Mouse (Mus musculus) kidney, adult 2 months (tissue): ENCODE data around the gene Aox3. TPM values are rescaled to one million over a fixed set of nuclear protein-coding genes. Genes with fewer than 3 reads are reported as not detected.
A peak's percentile ranks its signal among the peaks of the same experiment; 100 is the strongest.

Experiments
- DNase-seq: peaks from one replicate; pipeline ENCODE4 v3.0.0; 2021
- H3K27ac ChIP-seq: fragments of 200-500 bp; 2 replicates; pipeline ENCODE4 v1.5.1; 2012; ENCODE audit warnings: low read depth, low read length, control low read depth, inconsistent platforms; ENCODE audit not compliant: insufficient read depth
- H3K27me3 ChIP-seq: fragments of 200-500 bp; replicated peaks from 2 replicates; pipeline ENCODE4 v1.6.1; 2012; ENCODE audit warnings: mild to moderate bottlenecking, moderate library complexity, low read length, inconsistent platforms; ENCODE audit not compliant: control insufficient read depth, insufficient read depth
- H3K36me3 ChIP-seq: fragments of 200-500 bp; 2 replicates; pipeline ENCODE4 v1.6.1; 2012; ENCODE audit warnings: mild to moderate bottlenecking, moderate library complexity, low read length, inconsistent platforms; ENCODE audit not compliant: control insufficient read depth, insufficient read depth
- H3K4me1 ChIP-seq: fragments of 200-500 bp; 2 replicates; pipeline ENCODE4 v1.6.1; 2011; ENCODE audit warnings: low read length; ENCODE audit not compliant: control insufficient read depth, insufficient read depth
- H3K4me3 ChIP-seq: fragments of 200-500 bp; 2 replicates; pipeline ENCODE4 v1.5.1; 2011; ENCODE audit warnings: mild to moderate bottlenecking, low read depth, low read length, control low read depth; ENCODE audit not compliant: insufficient read depth
- CTCF ChIP-seq: fragments of 200-500 bp; conservative IDR thresholded peaks from 2 replicates; pipeline ENCODE4 v1.5.1; 2011; ENCODE audit warnings: low read depth, mild to moderate bottlenecking, control low read depth, low read length, moderate library complexity, mixed read lengths; ENCODE audit not compliant: insufficient read depth, insufficient read length
- POLR2A ChIP-seq: fragments of 200-500 bp; IDR thresholded peaks from one replicate; pipeline ENCODE4 v1.6.1; 2011; ENCODE audit warnings: low read depth, low read length, control low read depth
- WGBS: fragments of 180-500 bp; shearing (Covaris S2); methylation state at CpG from one replicate; pipeline ENCODE4 v1.1.7; 2018; 5-methylcytosine and 5-hydroxymethylcytosine counted together
- polyA plus RNA-seq: library from polyadenylated mRNA; depleted of rRNA; stranded (reverse); fragments of >200 nt; gene quantifications from 2 replicates; pipeline ENCODE4 v1.2.3, GENCODE M21; 2012

Aox3 gene
- polyA plus RNA-seq, 1 experiment, result 1.1 TPM

DNA sequence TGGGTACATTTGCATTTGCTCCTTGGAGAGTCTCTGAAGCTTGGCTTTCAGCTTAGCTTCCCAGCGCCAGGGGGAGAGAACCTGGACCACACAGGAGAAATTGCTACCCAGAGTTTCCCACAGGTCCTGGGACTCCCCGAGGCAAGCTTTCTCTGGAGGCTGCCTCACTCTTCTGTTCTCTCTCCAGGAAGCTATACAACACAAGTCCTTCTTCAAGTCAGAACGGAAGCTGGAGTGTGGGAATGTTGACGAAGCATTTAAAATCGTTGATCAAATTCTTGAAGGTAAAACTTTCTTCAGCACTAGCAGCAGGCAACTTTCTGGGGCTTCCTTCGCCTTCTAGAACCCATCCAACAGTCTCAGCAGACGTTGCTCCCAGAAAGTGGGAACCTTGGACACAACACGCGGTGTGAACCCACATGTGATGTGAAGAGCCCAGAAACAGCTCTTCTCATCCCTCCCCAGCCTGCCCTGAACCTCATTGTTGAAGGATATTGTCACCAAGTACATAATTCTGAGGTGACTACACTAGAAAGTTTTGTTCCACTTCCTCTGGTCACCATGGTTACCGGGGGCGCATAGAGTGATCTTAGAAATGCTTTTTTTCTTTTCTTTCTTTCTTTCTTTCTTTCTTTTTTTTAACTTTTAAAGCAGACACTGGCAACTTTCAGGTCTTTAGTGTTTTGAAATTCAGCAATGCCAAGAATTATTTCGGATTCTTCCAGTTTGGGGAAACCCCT is 39.8 kb upstream of the Aox3 start:
- TF ChIP-seq CTCF (no peak), POLR2A (no peak)

DNA sequence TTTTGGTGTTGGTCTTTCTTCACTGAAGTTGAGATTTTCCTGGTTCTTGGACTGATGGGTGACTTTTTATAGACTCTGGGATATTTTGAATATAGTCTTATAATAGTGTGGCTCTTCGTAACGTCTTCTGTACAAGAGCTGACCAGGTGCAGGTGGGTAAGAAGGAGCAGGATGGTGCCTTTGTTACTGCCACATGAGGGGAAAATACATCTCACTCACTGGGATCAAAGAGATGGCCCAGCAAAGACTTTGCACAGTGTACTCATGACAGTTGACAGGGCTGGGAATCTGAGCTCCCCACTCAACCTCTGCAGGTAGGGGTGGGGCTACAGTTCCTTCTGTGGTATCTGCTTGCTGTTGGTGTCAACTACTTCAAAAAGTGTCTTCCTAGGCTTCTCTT is 38.7 kb upstream of the Aox3 start:
- no peak for DNase-seq
- H3K4me1 ChIP-seq, result no peaks in the 10 kb centered on the region
- H3K27ac ChIP-seq, result no peak overlapping the region
- TF ChIP-seq POLR2A, result no peak
- no peak for TF ChIP-seq CTCF
- WGBS, result 93% methylated on average over 2 of the region's 2 CpGs
- H3K36me3 ChIP-seq, result no peaks in the 10 kb centered on the region
- H3K4me3 ChIP-seq, result no peak overlapping the region
- no peaks in the 10 kb centered on the region; the same call in 1 of the 2 replicates for H3K27me3 ChIP-seq

More for the DNA sequence above, 39.8 kb upstream of the Aox3 start:
- no peak overlapping the region for H3K27ac ChIP-seq
- no peak for DNase-seq
- no peaks in the 10 kb centered on the region for H3K36me3 ChIP-seq
- H3K4me1 ChIP-seq, result no peaks in the 10 kb centered on the region
- H3K27me3 ChIP-seq, result no peaks in the 10 kb centered on the region
- 75% methylated on average over 12 of the region's 12 CpGs for WGBS
- no peak overlapping the region for H3K4me3 ChIP-seq

DNA sequence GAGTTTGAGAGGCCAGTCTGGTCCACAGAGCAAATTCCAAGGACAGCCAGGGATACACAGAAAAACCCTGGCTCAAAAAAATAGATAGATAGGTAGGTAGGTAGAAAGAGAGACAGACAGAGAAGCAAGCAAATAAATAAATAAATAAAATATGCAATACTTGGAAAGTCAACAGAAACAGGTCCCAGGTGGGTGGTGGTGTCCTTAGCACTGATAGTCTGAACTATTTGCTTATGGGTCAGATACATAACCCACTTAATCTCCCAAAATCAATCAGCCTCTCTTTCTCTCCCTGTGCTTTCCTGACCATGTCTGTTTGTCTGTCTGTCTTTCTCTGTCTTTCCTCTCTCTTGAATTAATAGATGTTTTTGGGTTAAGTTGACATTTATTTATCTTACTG is 35.0 kb upstream of the Aox3 start:
- TF ChIP-seq POLR2A, result no peak
- Histone ChIP-seq H3K36me3 (no peaks in the 10 kb centered on the region), H3K4me3 (no peak overlapping the region), H3K4me1 (no peaks in the 10 kb centered on the region), H3K27ac (no peak overlapping the region), H3K27me3 (no peaks in the 10 kb centered on the region; the same call in 1 of the 2 replicates)
- no peak for DNase-seq

DNA sequence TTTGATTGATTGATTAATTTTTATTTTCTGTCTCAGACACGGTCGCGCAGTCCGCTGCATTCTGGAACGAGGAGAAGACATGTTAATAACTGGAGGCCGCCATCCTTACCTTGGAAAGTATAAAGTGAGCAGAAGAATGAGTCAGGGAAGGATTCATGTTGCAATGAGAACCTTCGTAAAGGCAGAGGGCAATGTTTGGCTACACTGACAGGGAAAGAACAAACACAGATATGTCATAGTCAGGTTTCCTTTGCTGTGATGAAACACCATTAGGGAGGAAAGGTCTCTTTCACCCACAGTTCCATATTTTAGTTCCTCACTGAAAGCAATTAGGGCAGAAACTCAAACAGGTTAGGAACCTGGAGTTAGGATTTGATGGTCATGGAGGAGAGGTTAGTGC is 34.5 kb upstream of the Aox3 start:
- H3K27me3 ChIP-seq, result no peaks in the 10 kb centered on the region; the same call in 1 of the 2 replicates
- 83% methylated on average over 7 of the region's 7 CpGs for WGBS
- TF ChIP-seq POLR2A (no peak), CTCF (no peak)
- no peak overlapping the region for H3K4me3 ChIP-seq
- H3K27ac ChIP-seq, result no peak overlapping the region
- no peak for DNase-seq
- H3K4me1 ChIP-seq, result no peaks in the 10 kb centered on the region
- no peaks in the 10 kb centered on the region for H3K36me3 ChIP-seq

DNA sequence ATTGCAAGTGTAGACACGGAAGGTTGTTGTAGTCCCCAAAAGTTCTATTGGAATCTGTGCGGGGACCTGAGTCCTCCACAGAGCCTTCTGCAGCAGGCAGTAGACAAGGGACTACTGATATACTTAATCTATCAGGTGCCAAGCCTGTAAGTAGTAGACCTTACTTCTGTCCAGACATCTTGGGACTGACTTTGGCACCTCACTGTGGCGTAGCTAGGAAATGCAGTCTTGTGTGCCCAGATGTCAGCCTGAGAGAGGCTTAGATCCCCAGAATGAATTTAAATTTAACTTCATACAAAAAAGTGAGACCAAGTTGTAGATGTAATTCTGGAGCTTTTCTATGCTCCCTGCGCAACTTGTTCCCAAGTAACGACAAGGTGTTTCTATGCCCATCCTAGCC is 33.2 kb upstream of the Aox3 start:
- H3K27me3 ChIP-seq, result no peaks in the 10 kb centered on the region; the same call in 1 of the 2 replicates
- H3K36me3 ChIP-seq, result no peaks in the 10 kb centered on the region
- WGBS, result 93% methylated on average over 5 of the region's 5 CpGs
- H3K4me3 ChIP-seq, result no peak overlapping the region
- peak; percentile 5 for DNase-seq
- H3K27ac ChIP-seq, result no peak overlapping the region
- TF ChIP-seq CTCF (0 out of 2 replicates have a peak, but pooled peaks have one; percentile 18), POLR2A (no peak)
- no peaks in the 10 kb centered on the region for H3K4me1 ChIP-seq

DNA sequence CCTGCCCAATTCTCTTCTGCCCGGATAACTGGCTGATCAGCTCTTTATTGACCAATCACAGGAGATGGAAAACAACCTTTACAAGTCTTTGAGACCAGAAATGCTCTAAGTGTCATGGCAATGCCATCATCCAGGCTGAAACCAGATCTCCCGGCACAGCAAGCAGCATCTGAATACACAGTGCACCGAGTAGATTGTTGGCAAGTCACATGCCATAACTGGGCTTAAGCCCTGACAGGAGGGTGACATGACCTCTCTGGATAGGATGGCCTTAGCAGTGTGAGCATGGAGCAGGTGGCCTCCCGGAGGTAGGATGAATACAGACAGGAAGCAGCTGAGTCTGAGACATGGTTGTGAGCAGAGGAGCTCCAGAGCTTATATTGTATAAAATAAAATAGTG is 32.5 kb upstream of the Aox3 start:
- Histone ChIP-seq H3K27ac (no peak overlapping the region), H3K4me3 (no peak overlapping the region), H3K27me3 (no peaks in the 10 kb centered on the region; the same call in 1 of the 2 replicates), H3K4me1 (no peaks in the 10 kb centered on the region), H3K36me3 (no peaks in the 10 kb centered on the region)
- TF ChIP-seq POLR2A, result no peak
- TF ChIP-seq CTCF, result no peak
- 80% methylated on average over 4 of the region's 4 CpGs for WGBS
- DNase-seq, result no peak

DNA sequence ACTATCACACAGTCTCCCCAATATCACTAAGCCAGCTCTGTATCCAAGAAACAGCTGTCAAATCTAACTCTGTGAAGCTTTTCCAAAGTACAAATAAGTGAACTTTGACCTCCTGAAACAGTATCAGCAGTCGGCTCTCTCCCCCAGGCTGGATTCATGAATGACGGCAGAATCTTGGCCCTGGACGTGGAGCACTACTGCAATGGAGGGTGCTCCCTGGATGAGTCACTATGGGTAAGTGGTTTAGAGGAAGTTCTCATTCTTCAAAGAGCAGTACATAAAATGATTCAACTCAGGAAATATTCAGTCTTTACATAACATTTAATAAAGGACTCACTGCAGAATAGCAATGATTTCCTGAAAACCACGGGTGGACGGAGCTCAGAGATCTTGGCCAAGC is 31.6 kb upstream of the Aox3 start:
- no peaks in the 10 kb centered on the region; the same call in 1 of the 2 replicates for H3K27me3 ChIP-seq
- no peak overlapping the region for H3K4me3 ChIP-seq
- 64% methylated on average over 5 of the region's 5 CpGs for WGBS
- no peaks in the 10 kb centered on the region for H3K36me3 ChIP-seq
- TF ChIP-seq CTCF (no peak), POLR2A (no peak)
- H3K4me1 ChIP-seq, result no peaks in the 10 kb centered on the region
- DNase-seq, result no peak
- no peak overlapping the region for H3K27ac ChIP-seq

DNA sequence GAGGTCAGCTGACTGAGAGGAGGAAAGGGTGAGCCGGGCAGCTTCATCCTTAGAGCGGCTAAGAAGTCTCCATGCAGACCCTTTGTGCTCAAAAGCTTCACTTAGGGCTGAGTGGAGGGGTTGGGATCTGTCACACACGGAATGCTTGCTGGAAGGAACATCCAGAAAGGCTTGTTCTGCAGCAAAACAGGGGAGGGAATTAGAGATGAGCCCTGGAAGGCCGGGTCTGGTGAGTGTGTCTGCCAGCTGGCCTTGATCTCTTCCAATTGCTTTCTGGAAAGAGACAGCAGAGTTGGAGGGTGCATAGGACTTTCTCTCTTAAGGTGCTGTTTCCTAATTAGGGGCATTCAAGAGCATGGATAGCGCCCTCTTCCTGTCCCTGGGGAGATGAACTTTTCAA is 23.6 kb upstream of the Aox3 start:
- H3K4me1 ChIP-seq, result no peaks in the 10 kb centered on the region
- TF ChIP-seq POLR2A (no peak), CTCF (no peak)
- H3K4me3 ChIP-seq, result no peak overlapping the region
- DNase-seq, result no peak
- 59% methylated on average over 5 of the region's 5 CpGs for WGBS
- no peaks in the 10 kb centered on the region for H3K36me3 ChIP-seq
- H3K27me3 ChIP-seq, result no peaks in the 10 kb centered on the region
- H3K27ac ChIP-seq, result no peak overlapping the region
